In the genomic region with DNA sequence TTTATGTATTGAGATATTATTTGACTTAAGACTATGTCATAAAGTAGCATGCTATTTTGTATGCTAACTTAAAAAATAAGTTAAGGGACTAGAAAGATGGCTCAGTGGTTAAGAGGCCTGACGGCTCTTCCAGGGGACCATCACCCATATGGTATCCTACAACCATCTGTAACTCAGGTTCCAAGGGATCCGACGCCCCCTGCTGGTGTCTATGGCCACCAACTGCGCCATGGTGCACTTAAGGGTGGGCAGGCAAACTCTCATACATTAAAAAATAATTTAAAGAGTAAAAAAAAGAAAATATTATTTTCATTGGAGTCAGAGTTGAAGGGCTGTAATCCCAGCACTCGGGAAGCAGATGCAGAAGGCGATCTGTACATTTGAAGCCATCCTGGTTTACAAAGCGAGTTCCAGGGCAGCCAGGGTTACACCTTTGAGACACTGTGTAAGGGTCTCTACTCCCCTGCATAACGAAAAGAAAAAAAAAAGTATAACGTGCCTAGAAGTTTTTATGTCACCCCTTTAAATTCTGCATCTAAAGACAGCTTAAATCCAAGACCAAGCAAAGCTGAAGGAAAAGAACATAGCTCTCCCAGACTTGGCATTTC, we compare ENCODE assay signal across 8 mouse cellular contexts. TPM values are rescaled to one million over a fixed set of nuclear protein-coding genes. Genes with fewer than 3 reads are reported as not detected.
DNase-seq lines count a peak whose midpoint lies in the region; ATAC-seq and TF ChIP-seq lines count a peak whose summit lies in the region.

No protein-coding gene starts in this region.

- no peaks in the 10 kb centered on the region for H3K27me3 ChIP-seq in heart, embryonic 10.5 days (ENCODE audit: insufficient read depth, poor library complexity, severe bottlenecking)
- no peaks in the 10 kb centered on the region for H3K27me3 ChIP-seq in embryonic facial prominence, embryonic 12.5 days
- H3K27me3 ChIP-seq in kidney, embryonic 15.5 days = no peaks in the 10 kb centered on the region
- no peaks in the 10 kb centered on the region for H3K27me3 ChIP-seq in midbrain, postnatal 0 days (ENCODE audit: insufficient read depth, low read length)

- H3K27ac ChIP-seq in heart, embryonic 10.5 days = peak overlapping the region; percentile 93; the same call in 1 of the 2 replicates
- H3K27ac ChIP-seq in embryonic facial prominence, embryonic 12.5 days = no peak overlapping the region
- H3K27ac ChIP-seq in kidney, embryonic 15.5 days = no peak overlapping the region
- H3K27ac ChIP-seq in midbrain, postnatal 0 days (ENCODE audit: low read depth, low read length) = no peak overlapping the region

- H3K9ac ChIP-seq in embryonic facial prominence, embryonic 12.5 days = no peak overlapping the region
- no peak overlapping the region for H3K9ac ChIP-seq in kidney, embryonic 15.5 days
- H3K9ac ChIP-seq in midbrain, postnatal 0 days (replicated peaks; ENCODE audit: low read length, poor library complexity, severe bottlenecking) = no peak overlapping the region

- DNase-seq in heart, embryonic 10.5 days (ENCODE audit: low spot score) = no peak
- DNase-seq in heart, adult 9 months (ENCODE audit: low spot score in 2 of 2) = no peak
- no peak for DNase-seq in midbrain, postnatal 0 days (ENCODE audit: low spot score)
- DNase-seq in gastrocnemius, postnatal 36 days = no peak
- no peak for DNase-seq in yolk sac, embryonic 10.5 days (ENCODE audit: low spot score)

- peaks cover 29% of the 10 kb centered on the region for H3K4me1 ChIP-seq in heart, embryonic 10.5 days
- peaks cover 23% of the 10 kb centered on the region for H3K4me1 ChIP-seq in embryonic facial prominence, embryonic 12.5 days
- peaks cover 36% of the 10 kb centered on the region for H3K4me1 ChIP-seq in kidney, embryonic 15.5 days
- H3K4me1 ChIP-seq in midbrain, postnatal 0 days (ENCODE audit: insufficient read depth, low read length) = peaks cover 6% of the 10 kb centered on the region; the same call in 1 of the 2 replicates

- no peaks in the 10 kb centered on the region for H3K36me3 ChIP-seq in heart, embryonic 10.5 days
- H3K36me3 ChIP-seq in embryonic facial prominence, embryonic 12.5 days = no peaks in the 10 kb centered on the region
- H3K36me3 ChIP-seq in kidney, embryonic 15.5 days = no peaks in the 10 kb centered on the region
- H3K36me3 ChIP-seq in midbrain, postnatal 0 days (ENCODE audit: insufficient read depth, low read length) = no peaks in the 10 kb centered on the region

- intact Hi-C loops in gastrocnemius, postnatal 36 days (cut with DNase I) = no loop called here

- peak; percentile 2 for ATAC-seq in CD4-positive, CD25-positive, alpha-beta regulatory T cell, adult 4 months
- no peak for ATAC-seq in embryonic facial prominence, embryonic 12.5 days (ENCODE audit: insufficient number of reproducible peaks, insufficient read depth, low FRiP score, low TSS enrichment)
- peak; percentile 1 for ATAC-seq in kidney, embryonic 15.5 days (replicated peaks; ENCODE audit: low FRiP score)
- ATAC-seq in midbrain, postnatal 0 days (ENCODE audit: low FRiP score) = peak; percentile 4; the same call in 1 of the 2 replicates

- H3K4me3 ChIP-seq in heart, embryonic 10.5 days = peak overlapping the region; percentile 83
- H3K4me3 ChIP-seq in embryonic facial prominence, embryonic 12.5 days = peak overlapping the region; percentile 72
- peak overlapping the region; percentile 63 for H3K4me3 ChIP-seq in kidney, embryonic 15.5 days (replicated peaks)
- H3K4me3 ChIP-seq in midbrain, postnatal 0 days (ENCODE audit: low read depth, low read length) = peak overlapping the region; percentile 72

- TF ChIP-seq CTCF in midbrain, postnatal 0 days (IDR thresholded peaks at IDR 0.05) = peak; percentile 56

- H3K4me2 ChIP-seq in embryonic facial prominence, embryonic 12.5 days (replicated peaks) = peak overlapping the region; percentile 76
- peak overlapping the region; percentile 71 for H3K4me2 ChIP-seq in kidney, embryonic 15.5 days
- H3K4me2 ChIP-seq in midbrain, postnatal 0 days (ENCODE audit: low read depth, low read length, poor library complexity, severe bottlenecking) = peak overlapping the region; percentile 95

- 20% methylated on average over 9 of the region's 9 CpGs for WGBS in heart, embryonic 10.5 days
- 15% methylated on average over 9 of the region's 9 CpGs for WGBS in embryonic facial prominence, embryonic 12.5 days
- WGBS in kidney, embryonic 15.5 days = 20% methylated on average over 9 of the region's 9 CpGs
- 19% methylated on average over 9 of the region's 9 CpGs for WGBS in midbrain, postnatal 0 days

- no peaks in the 10 kb centered on the region for H3K9me3 ChIP-seq in heart, embryonic 10.5 days
- H3K9me3 ChIP-seq in embryonic facial prominence, embryonic 12.5 days = no peaks in the 10 kb centered on the region
- H3K9me3 ChIP-seq in kidney, embryonic 15.5 days (replicated peaks) = no peaks in the 10 kb centered on the region
- no peaks in the 10 kb centered on the region for H3K9me3 ChIP-seq in midbrain, postnatal 0 days (ENCODE audit: low read length)

RNA-seq across cellular contexts. Expression of a gene that starts 0.4 kb away (rescaled TPM):
- 6.4 and 9.3 TPM in 2 replicates for polyA plus RNA-seq in heart, embryonic 10.5 days (2016; fragmentation: Nextera tagmentation; extraction: Ambion mirVana)
- 10 to 100 TPM; 12.4 to 13.7 TPM for polyA plus RNA-seq in CD4-positive, CD25-positive, alpha-beta regulatory T cell, adult 4 months (2017; shearing (Covaris generic))
- 3.9 and 5.4 TPM in 2 replicates for polyA plus RNA-seq in embryonic facial prominence, embryonic 12.5 days (2016; fragmentation: Nextera tagmentation; extraction: Ambion mirVana)
- 8.4 and 8.9 TPM in 2 replicates for polyA plus RNA-seq in kidney, embryonic 15.5 days (2015; fragmentation: Nextera tagmentation; extraction: Ambion mirVana)
- 8.6 and 10.7 TPM in 2 replicates for total RNA-seq in midbrain, postnatal 0 days (2014; rRNA removed)
- 4.9 and 5.2 TPM in 2 replicates for polyA plus RNA-seq in midbrain, postnatal 0 days (2015; fragmentation: Nextera tagmentation; extraction: Ambion mirVana)
- 10 to 100 TPM; 16.2 to 18.3 TPM for total RNA-seq in gastrocnemius, postnatal 36 days (2021)
